Mouse (Mus musculus) midbrain, embryonic 15.5 days (tissue): ENCODE results near the gene Npw. TPM values are rescaled to one million over a fixed set of nuclear protein-coding genes. Genes with fewer than 3 reads are reported as not detected.
A peak's percentile ranks its signal among the peaks of the same experiment; 100 is the strongest.

ENCODE experiments used
- ATAC-seq: fragments of 200-750 bp; cut with Nextera tagmentation; replicated peaks from 2 replicates; pipeline ENCODE4 v1.8.0; 2017; ENCODE audit warnings: moderate TSS enrichment
- H3K27ac ChIP-seq: fragments of 300-500 bp; sonication (generic); 2 replicates; pipeline ENCODE4 v1.5.1; 2015; ENCODE audit warnings: mild to moderate bottlenecking, inconsistent platforms
- H3K27me3 ChIP-seq: fragments of 300-500 bp; sonication (generic); replicated peaks from 2 replicates; pipeline ENCODE4 v1.6.1; 2015; ENCODE audit warnings: inconsistent platforms
- H3K36me3 ChIP-seq: fragments of 300-500 bp; sonication (generic); replicated peaks from 2 replicates; pipeline ENCODE4 v1.6.1; 2015; ENCODE audit warnings: inconsistent platforms
- H3K4me1 ChIP-seq: fragments of 300-500 bp; sonication (generic); 2 replicates; pipeline ENCODE4 v1.6.1; 2015; ENCODE audit warnings: inconsistent platforms
- H3K4me2 ChIP-seq: fragments of 300-500 bp; sonication (generic); 2 replicates; pipeline ENCODE4 v1.6.1; 2015; ENCODE audit warnings: inconsistent platforms, mild to moderate bottlenecking, moderate library complexity
- H3K4me3 ChIP-seq: fragments of 300-500 bp; sonication (generic); 2 replicates; pipeline ENCODE4 v1.5.1; 2015; ENCODE audit warnings: mild to moderate bottlenecking, inconsistent platforms
- H3K9ac ChIP-seq: fragments of 300-500 bp; sonication (generic); 2 replicates; pipeline ENCODE4 v1.6.1; 2015; ENCODE audit warnings: mild to moderate bottlenecking, inconsistent platforms
- H3K9me3 ChIP-seq: fragments of 300-500 bp; sonication (generic); 2 replicates; pipeline ENCODE4 v1.6.1; 2016; ENCODE audit warnings: inconsistent platforms
- WGBS: fragments of 180-500 bp; shearing (Covaris S2); methylation state at CpG from one replicate; pipeline ENCODE4 v1.1.7; 2015; ENCODE audit warnings: mixed read lengths; 5-methylcytosine and 5-hydroxymethylcytosine counted together
- polyA plus RNA-seq: library from polyadenylated mRNA; unstranded; fragments of >200 nt; fragmentation: Nextera tagmentation; extraction: Ambion mirVana; gene quantifications from 2 replicates; pipeline ENCODE4 v1.2.1, GENCODE M21; 2015

Npw gene
- polyA plus RNA-seq, 1 experiment from 2014 or later: 0.66 TPM

DNA sequence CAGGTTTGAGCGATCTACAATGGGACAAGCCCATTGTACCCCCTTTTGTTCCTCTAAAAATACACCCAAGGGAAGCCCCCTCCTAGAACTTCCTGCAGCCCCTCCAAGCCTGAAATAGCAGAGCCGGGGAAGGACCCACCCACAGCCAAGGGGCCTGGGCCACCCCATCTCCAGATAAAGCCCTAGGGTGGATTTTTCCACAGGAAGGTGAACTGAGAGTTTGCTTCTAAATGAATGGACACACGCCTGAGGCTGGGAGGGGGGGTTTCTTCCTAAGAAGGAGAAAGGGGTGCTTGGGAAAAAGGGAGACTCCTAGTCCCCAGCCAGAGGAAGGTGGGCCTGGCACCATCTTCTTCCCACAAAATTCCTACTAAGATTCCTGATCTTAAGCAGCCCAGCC, 12.3 kb downstream of the Npw start:
- WGBS: 81% methylated on average over 3 of the region's 3 CpGs
- no peak overlapping the region for H3K4me3 ChIP-seq
- no peak overlapping the region; the same call in 1 of the 2 replicates for H3K27ac ChIP-seq
- H3K36me3 ChIP-seq: no peaks in the 10 kb centered on the region
- H3K4me2 ChIP-seq: no peak overlapping the region
- no peaks in the 10 kb centered on the region for H3K27me3 ChIP-seq
- H3K9ac ChIP-seq: no peak overlapping the region
- H3K9me3 ChIP-seq: no peaks in the 10 kb centered on the region
- H3K4me1 ChIP-seq: peaks cover 15% of the 10 kb centered on the region
- no peak for ATAC-seq

DNA sequence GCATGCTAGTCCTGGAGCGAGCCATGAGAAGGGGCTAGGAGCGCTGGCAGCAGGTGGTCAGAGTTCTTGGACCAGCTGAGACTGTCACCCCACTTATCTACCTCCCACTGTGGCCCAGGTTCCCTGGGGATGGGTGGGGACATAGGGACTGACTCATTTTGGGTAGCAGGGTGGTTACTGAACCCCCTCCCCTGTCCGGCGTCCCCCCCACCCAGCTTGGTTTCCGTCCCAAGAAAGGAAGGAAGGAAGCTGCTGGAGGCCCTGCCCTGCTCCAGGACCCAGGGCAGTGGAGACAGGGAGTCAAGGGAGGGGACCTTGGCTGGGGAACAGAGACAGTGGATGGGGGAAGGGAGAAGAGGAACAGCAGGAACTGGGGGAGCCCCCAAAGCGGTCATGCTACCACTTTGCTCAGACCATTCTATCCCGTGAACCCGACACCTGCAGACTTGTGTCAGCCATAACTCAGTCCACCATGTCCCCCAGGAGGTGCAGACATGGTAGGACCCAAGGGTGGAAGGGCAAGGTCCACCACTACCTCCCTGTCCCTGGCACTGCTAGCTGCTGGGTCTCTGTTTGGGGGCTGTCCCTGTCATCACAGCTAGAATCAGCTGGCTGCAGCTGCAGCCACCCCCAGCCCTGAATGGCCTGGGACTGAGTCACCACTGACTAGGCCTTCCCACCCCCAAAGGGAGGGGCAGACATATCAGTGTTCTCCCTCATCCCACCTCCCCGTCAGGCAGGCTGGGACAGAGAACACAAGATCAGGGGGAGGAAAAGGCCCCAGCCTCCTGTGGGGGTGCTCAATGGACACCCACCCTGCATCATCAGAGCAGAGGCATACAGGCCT, 13.2 kb downstream of the Npw start:
- Histone ChIP-seq H3K36me3 (no peaks in the 10 kb centered on the region), H3K9me3 (no peaks in the 10 kb centered on the region), H3K4me3 (no peak overlapping the region), H3K27ac (peak overlapping the region; percentile 34), H3K4me2 (no peak overlapping the region), H3K9ac (no peak overlapping the region), H3K27me3 (no peaks in the 10 kb centered on the region), H3K4me1 (peaks cover 10% of the 10 kb centered on the region)
- WGBS: 71% methylated on average over 9 of the region's 9 CpGs
- ATAC-seq: no peak

DNA sequence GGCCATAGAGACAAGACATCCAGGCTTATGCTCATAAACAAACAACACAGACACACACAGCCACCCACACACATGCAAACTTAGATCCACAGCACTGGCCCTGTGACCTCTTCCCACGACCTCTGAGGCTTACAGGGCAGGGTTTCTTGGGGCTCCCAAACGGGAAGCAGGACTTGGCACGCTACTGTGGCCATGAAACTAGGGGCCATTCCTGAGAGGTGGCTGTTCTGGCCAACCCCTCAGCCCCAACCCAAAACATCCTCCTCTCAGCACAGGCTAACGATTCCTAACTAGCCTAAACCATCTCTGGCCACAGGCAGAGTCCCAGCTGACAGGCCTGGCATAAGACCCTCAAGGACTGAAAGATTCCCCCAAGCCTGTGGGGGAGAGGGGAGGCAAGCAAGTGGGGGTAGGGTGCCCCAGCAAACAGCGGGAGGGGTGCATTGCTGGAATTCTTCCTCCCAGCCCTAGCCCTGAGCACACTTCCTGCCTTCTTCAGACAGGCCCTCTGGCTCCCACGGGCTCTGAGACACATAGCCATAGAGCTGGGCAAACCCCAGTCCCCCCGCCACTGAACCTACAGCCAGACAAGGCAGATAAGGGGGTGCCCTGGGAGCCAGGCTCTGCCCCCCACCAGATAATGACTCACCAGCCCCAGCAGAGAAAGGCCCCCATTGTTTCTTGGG, 14.1 kb downstream of the Npw start:
- no peaks in the 10 kb centered on the region for H3K9me3 ChIP-seq
- H3K36me3 ChIP-seq: peaks cover 4% of the 10 kb centered on the region; the same call in 1 of the 2 replicates
- peak overlapping the region; percentile 34; the same call in 1 of the 2 replicates for H3K27ac ChIP-seq
- H3K9ac ChIP-seq: no peak overlapping the region
- H3K27me3 ChIP-seq: no peaks in the 10 kb centered on the region
- no peak for ATAC-seq
- H3K4me3 ChIP-seq: no peak overlapping the region
- H3K4me1 ChIP-seq: peaks cover 5% of the 10 kb centered on the region
- H3K4me2 ChIP-seq: no peak overlapping the region
- WGBS: 53% methylated on average over 7 of the region's 7 CpGs

DNA sequence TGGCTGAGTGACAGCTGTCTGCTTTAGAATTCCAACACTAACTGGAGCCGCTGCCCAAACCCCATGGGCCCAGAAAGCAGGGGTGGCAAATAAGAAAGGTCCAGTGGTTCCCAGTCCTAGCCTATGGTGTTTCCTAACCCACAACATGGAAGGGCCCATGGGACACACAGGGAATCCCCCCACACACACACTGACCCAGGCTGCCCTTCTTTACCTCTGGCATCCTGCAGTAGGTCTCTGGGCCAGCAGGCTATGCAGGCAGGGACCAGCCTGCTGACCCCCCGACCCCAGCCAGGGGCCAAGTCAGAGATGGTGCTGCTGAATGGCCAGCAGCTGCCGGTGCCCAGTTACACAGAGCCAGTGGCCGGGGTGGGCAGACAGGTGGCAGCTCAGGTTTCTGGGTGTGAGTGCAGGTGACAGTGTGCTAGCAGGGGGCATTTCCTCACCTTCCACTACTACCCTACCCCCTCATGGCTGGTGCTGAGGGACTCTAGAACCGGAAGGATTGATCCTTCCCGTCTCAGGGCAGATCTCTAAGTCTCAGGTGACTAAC, 15.4 kb downstream of the Npw start:
- no peaks in the 10 kb centered on the region for H3K9me3 ChIP-seq
- no peak overlapping the region for H3K9ac ChIP-seq

DNA sequence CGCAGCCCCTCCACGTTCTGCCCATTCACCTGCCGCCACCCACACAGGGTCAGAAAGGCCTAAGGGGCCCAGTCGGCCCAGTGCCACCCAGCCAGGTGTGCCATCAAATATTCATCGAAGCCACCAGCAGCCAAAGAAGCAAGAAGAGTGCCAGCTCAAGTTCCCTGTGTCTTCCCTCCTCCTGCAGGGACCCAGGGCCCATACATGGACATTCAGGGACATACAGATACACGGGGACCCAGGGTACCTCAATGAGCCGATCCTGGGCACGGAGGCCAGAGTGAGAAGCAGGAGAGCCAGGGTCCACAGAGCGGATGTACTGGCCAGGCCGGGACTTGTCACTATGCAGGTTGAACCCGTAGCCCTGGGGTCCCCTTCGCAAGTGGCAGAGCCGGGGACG, 16.3 kb downstream of the Npw start:
- no peak for ATAC-seq

More for the DNA sequence above, 15.4 kb downstream of the Npw start:
- Histone ChIP-seq H3K4me3 (no peak overlapping the region), H3K27ac (no peak overlapping the region), H3K4me1 (no peaks in the 10 kb centered on the region), H3K4me2 (no peak overlapping the region), H3K36me3 (peaks cover 5% of the 10 kb centered on the region; the same call in 1 of the 2 replicates), H3K27me3 (no peaks in the 10 kb centered on the region)
- 81% methylated on average over 6 of the region's 6 CpGs for WGBS
- ATAC-seq: no peak

DNA sequence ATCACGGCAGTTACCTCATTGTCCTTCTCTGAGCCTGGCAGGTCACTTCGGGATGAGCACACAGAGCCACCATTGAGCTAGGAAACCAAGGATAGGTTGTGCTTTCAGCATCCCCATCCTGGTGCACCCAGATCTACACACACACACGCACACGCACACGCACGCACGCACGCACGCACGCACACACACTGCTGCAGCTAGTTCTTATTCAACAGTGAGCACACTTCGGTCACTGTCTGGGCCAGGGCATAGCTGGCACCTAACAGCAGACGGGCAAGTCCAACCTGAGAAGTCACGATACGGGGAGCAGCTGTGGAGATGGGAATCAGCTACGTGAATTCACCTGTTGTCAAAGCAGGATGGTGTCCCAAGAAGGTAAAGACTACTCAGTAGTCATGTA, 17.7 kb downstream of the Npw start:
- H3K4me2 ChIP-seq: no peak overlapping the region
- WGBS: 94% methylated on average over 15 of the region's 15 CpGs
- H3K4me1 ChIP-seq: no peaks in the 10 kb centered on the region
- no peak for ATAC-seq
- H3K9me3 ChIP-seq: no peaks in the 10 kb centered on the region
- H3K27ac ChIP-seq: no peak overlapping the region
- no peak overlapping the region for H3K9ac ChIP-seq
- H3K4me3 ChIP-seq: no peak overlapping the region
- H3K36me3 ChIP-seq: peaks cover 5% of the 10 kb centered on the region; the same call in 1 of the 2 replicates
- no peaks in the 10 kb centered on the region for H3K27me3 ChIP-seq

More for the DNA sequence above, 16.3 kb downstream of the Npw start:
- Histone ChIP-seq H3K9me3 (no peaks in the 10 kb centered on the region), H3K27ac (no peak overlapping the region), H3K27me3 (no peaks in the 10 kb centered on the region), H3K4me1 (no peaks in the 10 kb centered on the region), H3K36me3 (peaks cover 5% of the 10 kb centered on the region; the same call in 1 of the 2 replicates), H3K4me2 (no peak overlapping the region), H3K4me3 (no peak overlapping the region), H3K9ac (no peak overlapping the region)
- WGBS: 91% methylated on average over 14 of the region's 14 CpGs

DNA sequence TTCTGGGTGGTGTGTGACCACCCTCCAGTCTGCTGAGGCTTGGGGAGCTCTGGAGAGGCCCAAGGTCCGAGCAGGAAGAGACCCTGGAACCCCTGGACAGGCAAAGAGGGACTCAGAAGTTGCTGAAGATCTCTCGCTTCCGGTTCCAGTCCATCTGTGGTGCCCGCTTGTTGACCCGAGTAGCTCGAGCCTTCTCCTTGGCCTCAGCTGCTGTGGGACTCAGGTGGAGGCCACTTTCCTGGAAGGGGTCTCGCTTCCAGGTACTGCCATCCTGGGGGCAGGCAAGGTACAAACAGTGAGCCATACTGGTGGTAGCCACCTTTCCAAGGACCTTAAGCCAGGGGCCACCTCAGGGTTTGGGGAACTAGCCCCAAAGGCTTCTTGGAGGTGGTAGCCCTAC, 18.1 kb downstream of the Npw start:
- Histone ChIP-seq H3K4me2 (no peak overlapping the region), H3K27ac (no peak overlapping the region), H3K9me3 (no peaks in the 10 kb centered on the region), H3K27me3 (no peaks in the 10 kb centered on the region), H3K4me3 (no peak overlapping the region), H3K36me3 (peaks cover 5% of the 10 kb centered on the region; the same call in 1 of the 2 replicates), H3K9ac (no peak overlapping the region), H3K4me1 (no peaks in the 10 kb centered on the region)
- WGBS: 91% methylated on average over 7 of the region's 7 CpGs
- no peak for ATAC-seq

DNA sequence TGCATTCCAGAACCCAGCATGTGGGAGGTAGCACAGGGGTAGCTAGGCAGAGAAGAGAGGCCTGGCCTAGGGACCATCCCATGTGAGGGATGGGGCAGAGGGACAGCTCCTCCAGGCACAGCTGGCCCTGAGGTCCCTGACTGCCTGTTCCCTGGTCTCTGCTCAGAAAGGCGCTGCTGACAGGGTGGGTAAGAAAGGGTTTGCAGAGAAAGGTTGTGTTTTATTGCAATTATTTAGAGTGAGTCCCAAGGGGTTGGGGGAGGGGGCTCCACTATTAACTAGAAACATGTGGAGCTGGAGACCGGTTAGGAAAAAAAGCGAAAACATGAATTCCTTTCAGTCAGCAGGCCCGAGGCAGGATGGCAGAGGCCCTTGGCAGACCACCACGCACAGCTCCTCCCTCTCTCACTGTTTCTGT, 18.7 kb downstream of the Npw start:
- H3K4me2 ChIP-seq: no peak overlapping the region
- WGBS: 91% methylated on average over 5 of the region's 5 CpGs
- peaks cover 5% of the 10 kb centered on the region; the same call in 1 of the 2 replicates for H3K36me3 ChIP-seq
- no peak overlapping the region for H3K4me3 ChIP-seq
- H3K27ac ChIP-seq: no peak overlapping the region
- no peaks in the 10 kb centered on the region for H3K9me3 ChIP-seq
- H3K4me1 ChIP-seq: no peaks in the 10 kb centered on the region
- no peak overlapping the region for H3K9ac ChIP-seq
- no peak for ATAC-seq
- H3K27me3 ChIP-seq: no peaks in the 10 kb centered on the region

DNA sequence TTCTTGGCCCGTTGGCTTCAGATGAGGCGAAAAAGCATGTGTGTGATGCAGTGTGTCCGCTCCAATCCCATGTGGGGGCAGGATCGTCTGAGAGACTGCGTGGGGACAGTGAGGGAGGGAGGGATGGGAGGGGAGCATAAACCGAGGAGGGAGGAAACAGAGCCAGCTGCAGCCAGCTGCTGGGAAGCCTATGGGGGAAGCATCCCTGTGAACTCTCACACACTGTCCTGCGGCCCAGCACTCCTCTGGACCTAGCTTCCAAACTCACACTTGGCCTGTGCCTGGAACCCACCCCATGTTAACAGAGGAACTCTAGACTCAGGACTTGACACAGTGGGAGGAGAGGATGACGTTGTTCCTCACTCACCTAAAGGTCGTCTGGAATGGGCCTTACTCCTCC, 19.4 kb downstream of the Npw start:
- no peak for ATAC-seq
- Histone ChIP-seq H3K27ac (no peak overlapping the region), H3K4me2 (no peak overlapping the region), H3K27me3 (no peaks in the 10 kb centered on the region), H3K9ac (no peak overlapping the region), H3K36me3 (peaks cover 5% of the 10 kb centered on the region; the same call in 1 of the 2 replicates), H3K4me1 (no peaks in the 10 kb centered on the region), H3K9me3 (no peaks in the 10 kb centered on the region), H3K4me3 (no peak overlapping the region)
- 69% methylated on average over 9 of the region's 9 CpGs for WGBS

DNA sequence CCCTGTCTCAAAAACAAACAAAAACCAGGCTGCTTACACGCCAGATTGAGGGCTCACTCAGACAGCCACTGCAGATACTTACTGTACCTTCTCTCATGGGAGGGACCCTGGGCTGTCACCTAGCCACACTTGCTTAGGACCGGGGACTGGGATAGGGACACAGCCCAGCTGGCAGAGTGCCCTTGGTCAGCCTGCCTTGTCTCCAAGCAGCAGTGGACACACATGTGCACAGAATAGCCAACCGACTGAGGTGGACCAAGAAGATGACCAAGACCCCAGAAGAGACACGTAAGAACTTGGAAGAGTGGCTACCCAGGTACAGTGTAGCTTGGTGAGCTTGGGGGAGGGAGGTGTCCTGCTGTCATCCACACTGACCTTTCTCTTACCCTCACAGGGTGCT, 20.0 kb downstream of the Npw start:
- 88% methylated on average over 4 of the region's 4 CpGs for whole genome bisulfite sequencing
- no peaks in the 10 kb centered on the region for H3K27me3 ChIP-seq
- ATAC-seq: no peak
- no peak overlapping the region for H3K9ac ChIP-seq
- H3K9me3 ChIP-seq: no peaks in the 10 kb centered on the region
- H3K27ac ChIP-seq: no peak overlapping the region
- peaks cover 5% of the 10 kb centered on the region; the same call in 1 of the 2 replicates for H3K36me3 ChIP-seq
- no peak overlapping the region for H3K4me2 ChIP-seq
- H3K4me3 ChIP-seq: no peak overlapping the region
- H3K4me1 ChIP-seq: peaks cover under 1% of the 10 kb centered on the region; the same call in 1 of the 2 replicates

DNA sequence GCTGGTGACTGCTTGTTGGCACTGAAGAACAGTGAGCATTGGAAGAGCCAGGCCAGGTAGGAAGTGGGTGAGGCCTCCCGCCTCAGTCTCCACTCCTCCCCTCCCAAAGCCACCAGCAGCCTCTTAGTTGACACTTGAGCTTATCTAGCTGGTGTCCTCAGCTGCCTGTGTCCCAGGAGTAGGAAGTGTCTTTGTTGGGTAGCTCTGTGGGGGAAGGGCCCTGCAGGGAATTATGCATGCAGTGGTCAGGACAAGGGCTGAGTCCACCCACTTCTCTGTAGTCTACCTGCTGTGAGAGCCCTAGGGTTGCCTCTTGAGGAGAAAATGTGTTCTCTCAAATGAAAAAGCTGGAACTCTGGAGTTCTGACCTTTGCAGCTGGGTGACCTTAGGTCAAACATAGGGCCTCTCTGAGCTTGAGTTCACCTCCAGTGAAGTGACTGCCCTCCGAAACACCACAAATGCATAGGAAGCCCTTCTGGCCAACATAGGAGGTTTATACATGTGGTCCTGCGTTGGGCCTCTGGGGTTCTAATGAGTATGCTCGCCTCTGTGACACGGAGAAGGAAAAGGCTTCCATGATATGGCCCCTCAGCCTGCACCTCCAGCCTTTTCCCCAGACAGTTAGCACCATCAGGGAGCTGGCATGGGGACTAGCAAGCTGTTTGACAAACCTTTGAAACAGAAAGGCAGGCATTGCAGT, 21.3 kb downstream of the Npw start:
- no peak for ATAC-seq

DNA sequence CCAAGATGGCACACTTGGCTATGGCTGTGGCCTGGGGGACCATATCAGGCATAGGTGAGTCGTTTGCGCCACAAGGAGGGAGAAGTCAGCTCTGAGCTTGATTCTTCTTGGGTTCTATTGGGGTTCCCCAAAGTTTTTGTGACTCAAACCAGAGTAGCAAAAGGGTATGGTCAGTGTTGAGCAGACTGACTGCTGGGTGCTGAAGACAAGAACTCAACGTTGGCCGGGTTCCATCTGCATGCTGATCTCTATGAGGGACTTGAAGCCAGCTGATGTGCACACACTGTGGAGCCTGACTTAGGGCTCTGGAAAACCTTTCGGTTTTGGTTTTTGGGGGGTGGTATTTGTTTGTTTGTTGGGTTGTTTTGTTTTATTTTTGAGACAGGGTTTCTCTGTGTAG, 22.6 kb downstream of the Npw start:
- WGBS: 95% methylated on average over 5 of the region's 5 CpGs
- ATAC-seq: no peak

More for the DNA sequence above, 21.3 kb downstream of the Npw start:
- Histone ChIP-seq H3K9ac (no peak overlapping the region), H3K4me2 (no peak overlapping the region), H3K9me3 (no peaks in the 10 kb centered on the region), H3K27me3 (no peaks in the 10 kb centered on the region), H3K27ac (no peak overlapping the region), H3K4me1 (peaks cover 8% of the 10 kb centered on the region), H3K36me3 (peaks cover 5% of the 10 kb centered on the region; the same call in 1 of the 2 replicates), H3K4me3 (no peak overlapping the region)
- WGBS: 62% methylated on average over 5 of the region's 5 CpGs

More for the DNA sequence above, 22.6 kb downstream of the Npw start:
- peaks cover 14% of the 10 kb centered on the region for H3K4me1 ChIP-seq
- H3K27ac ChIP-seq: no peak overlapping the region
- no peaks in the 10 kb centered on the region for H3K27me3 ChIP-seq
- no peak overlapping the region for H3K9ac ChIP-seq
- H3K9me3 ChIP-seq: no peaks in the 10 kb centered on the region
- no peak overlapping the region for H3K4me2 ChIP-seq
- peaks cover 5% of the 10 kb centered on the region; the same call in 1 of the 2 replicates for H3K36me3 ChIP-seq
- no peak overlapping the region for H3K4me3 ChIP-seq
